Mouse (Mus musculus) retina, postnatal 1 day (tissue): Measurements from ENCODE around the gene Psmb9.

Experiments
- DNase-seq: peaks from one replicate; pipeline ENCODE4 v3.0.0-alpha.2; 2012

The Psmb9 gene

DNA sequence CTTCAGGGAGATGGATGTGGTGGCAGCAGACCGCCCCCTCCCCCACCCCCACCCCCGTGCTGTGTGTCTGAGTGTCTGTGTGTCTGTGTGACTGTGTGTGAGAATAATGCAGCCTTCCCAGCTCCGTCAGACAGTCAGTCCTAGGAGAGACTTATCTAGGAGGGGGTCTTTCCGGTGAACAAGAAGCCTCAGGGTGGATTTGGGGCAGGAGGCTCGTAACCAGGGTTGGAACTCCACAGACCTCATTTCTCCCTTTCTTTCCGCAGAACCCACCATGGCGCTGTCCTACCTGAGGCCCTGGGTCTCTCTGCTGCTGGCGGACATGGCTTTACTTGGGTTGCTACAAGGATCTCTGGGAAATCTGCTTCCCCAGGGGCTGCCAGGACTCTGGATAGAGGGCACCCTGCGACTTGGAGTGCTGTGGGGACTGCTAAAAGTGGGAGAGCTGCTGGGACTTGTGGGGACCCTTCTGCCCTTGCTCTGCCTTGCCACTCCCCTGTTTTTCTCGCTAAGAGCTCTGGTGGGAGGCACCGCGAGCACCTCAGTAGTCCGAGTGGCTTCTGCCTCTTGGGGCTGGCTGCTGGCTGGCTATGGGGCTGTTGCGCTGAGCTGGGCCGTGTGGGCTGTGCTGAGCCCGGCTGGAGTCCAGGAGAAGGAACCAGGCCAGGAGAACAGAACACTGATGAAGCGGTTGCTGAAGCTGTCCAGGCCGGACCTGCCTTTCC, 17.6 kb upstream of the Psmb9 start:
- DNase-seq, result no peak

DNA sequence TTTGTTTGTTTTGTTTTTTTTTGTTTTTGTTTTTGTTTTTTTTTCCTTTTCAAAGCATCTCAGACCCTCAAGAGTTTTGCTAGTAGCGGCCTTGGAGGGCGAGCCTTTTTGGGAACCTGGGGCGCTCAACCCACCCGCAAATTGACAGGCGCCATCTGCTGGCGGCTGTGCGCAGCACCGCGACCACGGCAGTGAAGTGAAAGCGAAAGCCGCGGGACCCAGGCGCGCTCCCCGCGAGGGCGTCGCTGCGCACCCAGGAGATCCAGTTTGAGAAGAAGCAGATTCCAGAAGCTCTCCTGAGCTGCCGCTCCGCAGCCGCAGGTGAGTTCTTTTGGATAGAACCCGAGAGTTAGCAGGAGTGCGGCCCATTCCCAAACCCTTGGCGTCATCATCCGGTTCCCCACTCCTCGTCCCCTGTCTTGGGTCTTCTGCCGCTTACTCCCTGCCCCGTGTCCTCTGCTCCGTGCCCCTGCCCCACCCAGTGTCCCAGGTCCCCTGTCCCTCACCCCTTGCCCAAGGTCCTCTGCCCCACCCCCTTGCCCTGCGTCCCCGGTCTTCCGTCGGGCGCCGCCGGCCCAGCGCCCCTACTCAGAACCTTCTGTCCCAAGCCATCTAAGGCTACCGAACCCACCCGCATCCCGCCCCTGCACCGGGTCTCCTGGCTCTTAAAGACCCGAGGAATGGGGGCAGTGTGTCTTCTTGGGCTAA, 16.9 kb upstream of the Psmb9 start:
- DNase-seq, result peak; percentile 87

DNA sequence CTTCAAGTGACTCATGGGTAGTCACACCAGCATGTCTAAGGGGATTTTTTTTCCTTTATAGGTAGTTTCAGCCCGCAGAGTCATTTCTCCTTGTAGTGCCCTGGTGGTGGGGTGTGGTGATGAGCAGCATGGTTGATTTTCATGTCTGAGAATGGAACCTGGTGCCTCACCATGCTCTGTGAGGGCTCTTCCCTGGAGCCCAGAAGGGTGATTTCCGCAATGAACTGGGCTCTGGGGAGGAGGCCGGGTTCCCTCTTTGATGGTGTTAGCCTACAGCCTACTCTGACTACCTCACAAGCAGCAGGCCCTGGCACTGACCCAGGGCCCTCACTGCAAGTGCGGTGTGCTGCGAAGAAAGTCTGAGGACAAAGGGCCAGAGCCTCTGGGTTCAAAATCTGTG, 15.9 kb upstream of the Psmb9 start, which contains the start of gene Tap2:
Gene Tap2, plus strand, starts transcription at position 84 of the 400 bp plus-strand sequence.
- DNase-seq, result no peak

DNA sequence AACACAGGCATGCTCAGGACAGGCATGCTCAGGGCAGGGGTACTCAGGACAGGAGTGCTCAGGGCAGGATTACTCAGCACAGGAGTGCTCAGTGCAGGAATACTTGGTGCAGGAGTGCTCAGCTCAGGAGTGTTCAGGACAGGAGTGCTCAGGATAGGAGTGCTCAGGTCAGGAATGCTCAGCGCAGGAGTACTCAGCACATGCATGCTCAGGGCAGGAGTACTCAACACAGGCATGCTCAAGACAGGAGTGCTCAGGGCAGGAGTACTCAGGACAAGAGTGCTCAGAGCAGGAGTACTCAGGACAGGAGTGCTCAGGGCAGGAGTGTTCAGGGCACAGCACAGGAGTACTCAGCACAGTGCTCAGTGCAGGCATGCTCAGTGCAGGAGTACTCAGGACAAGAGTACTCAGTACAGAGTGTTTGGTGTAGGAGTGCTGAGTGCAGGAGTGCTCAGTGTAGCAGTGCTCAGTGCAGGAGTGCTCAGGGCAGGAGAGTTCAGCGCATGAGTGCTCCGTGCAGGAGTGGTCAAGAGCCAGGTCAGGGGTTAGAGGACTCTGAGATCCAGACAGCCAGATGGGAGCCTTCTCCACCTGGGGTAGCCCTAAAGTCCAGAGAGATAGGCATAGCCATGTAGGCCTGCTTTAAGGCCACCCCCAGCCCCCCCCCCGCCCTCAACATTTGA, 15.3 kb upstream of the Psmb9 start:
- DNase-seq, result no peak

DNA sequence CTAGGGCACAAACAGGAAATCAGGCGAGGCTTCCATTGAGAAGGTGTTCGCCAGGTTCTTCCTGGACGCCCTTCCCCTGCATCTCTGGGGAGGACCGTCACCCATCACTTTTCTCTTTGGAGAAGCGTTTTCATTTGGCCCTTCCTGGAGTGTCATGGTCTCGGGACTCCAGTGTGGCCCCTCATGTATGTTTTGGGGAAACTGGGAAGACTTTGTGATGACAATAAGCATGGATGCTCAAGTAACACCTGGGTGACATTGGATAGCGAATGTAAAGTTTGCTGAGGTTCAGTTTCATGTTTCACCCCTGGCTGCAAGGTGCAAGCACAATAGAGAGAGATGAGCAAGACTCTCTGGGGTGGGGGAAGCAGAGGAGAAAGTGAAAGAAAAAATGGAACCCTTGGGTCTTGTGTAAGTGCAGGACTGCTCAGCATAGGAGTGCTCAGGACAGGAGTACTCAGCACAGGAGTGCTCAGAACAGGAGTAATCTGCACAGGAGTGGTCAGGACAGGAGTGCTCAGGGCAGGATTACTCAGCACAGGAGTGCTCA, 14.0 kb upstream of the Psmb9 start:
- DNase-seq, result no peak

DNA sequence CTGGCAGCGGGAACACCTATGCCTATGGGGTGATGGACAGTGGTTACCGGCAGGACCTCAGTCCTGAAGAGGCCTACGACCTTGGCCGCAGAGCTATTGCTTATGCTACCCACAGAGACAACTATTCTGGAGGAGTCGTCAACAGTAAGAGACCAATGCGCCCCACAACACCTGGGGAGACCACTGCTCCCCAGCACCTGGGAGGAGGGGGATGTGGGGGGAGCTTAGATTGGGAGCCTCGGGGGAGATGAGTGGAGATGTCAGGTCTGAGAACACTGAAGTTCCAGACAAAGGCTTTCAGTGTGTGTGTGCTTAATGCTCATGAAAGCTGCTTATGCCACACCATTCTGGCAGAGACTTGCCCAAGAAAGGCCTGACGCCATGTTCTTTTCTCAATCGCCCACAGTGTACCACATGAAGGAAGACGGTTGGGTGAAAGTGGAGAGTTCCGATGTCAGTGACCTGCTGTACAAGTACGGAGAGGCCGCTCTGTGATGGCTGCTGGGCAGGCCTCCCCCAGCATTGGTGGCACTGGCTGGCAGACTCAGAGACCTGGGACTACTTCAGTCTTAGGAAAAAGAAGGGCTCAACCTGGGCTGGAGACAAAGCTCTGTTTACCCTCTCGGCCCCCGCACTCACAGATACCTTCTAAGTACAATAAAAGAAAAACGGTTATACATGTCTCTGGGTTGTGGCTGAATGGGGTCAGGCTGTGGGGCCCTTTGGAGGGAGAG, 13.4 kb upstream of the Psmb9 start:
- no peak for DNase-seq

DNA sequence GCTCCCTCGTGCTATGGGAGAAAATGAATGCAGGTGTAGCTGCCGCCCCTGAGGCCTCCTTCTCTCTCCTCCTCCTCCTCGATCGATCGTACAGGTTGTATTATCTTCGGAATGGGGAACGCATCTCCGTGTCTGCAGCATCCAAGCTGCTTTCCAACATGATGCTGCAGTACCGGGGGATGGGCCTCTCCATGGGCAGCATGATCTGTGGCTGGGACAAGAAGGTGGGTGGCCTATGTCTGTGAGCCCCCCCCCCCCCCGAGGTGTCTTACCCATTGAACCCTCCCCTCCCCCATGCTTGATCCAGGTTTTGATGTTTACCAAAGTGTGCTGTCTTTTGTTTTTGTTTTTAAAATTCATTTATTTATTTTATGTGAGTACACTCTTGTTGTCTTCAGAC, 12.5 kb upstream of the Psmb9 start:
- DNase-seq, result no peak

DNA sequence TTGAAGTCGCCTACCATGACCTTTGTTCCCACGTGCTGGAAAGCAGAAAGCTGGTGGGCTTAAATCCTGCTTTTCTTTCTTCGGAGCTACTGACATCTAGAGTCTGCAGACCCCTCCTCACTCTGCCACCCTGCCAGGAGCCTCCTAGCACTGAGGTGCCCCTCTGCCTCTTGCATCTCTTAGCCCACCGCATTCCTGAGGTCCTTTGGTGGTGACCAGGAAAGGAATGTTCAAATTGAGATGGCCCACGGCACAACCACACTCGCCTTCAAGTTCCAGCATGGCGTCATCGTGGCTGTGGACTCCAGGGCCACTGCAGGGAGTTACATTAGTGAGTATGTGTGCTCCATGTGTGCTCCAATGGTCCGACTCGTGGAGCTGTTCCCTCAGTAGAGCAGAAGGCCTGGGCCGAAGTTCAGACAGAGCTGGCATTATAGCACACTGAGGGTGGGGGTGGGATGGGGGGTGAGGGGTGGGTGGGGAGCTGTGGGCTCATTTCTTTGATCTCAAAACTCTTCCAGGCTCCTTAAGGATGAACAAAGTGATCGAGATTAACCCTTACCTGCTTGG, 11.6 kb upstream of the Psmb9 start:
- DNase-seq, result no peak

DNA sequence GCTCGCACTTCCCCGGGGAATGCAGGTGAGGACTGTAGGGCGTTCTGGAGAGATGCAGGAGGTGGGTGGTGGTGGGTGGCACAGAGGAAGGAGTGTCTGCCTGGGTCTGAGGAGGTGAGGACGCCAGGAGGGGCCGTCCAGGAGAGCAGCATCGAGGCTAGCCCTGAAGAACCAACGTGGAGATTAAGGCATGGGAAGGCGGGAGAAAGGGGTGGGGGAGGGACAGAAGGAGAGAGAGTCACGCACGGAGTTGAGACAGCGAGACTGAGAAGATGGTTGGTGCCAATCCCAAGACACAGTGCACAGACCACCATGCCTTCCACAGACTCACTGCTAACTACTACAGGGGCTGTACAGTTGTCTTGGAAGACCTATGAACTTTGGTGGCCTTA, 11.0 kb upstream of the Psmb9 start:
- DNase-seq, result no peak

DNA sequence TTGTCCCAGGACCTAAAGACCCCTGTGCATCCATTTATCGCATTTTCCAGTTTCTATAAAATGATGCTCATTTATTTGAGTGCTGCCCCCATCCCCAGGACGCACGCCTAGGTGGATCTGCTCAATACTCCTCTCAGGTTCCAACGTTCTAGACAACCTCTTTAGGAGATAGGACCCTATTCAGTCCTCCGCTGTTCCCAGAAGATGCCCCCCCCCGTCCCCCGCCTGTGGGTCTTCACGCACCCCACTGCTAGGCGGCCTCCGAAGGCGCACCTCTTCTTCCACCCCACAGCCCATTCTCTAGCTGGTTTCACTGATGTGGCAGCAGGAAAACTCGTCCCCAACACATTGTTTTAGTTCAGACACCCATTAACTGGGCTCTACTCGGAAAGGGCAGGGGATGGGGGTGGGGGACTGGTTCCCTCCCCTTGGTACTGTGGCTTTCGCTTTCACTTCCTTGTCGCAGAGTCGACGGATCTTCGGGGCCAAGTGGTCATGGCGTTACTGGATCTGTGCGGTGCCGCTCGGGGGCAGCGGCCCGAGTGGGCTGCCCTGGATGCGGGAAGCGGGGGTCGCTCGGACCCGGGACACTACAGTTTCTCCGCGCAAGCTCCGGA, 10.4 kb upstream of the Psmb9 start:
- peak; percentile 38 for DNase-seq

DNA sequence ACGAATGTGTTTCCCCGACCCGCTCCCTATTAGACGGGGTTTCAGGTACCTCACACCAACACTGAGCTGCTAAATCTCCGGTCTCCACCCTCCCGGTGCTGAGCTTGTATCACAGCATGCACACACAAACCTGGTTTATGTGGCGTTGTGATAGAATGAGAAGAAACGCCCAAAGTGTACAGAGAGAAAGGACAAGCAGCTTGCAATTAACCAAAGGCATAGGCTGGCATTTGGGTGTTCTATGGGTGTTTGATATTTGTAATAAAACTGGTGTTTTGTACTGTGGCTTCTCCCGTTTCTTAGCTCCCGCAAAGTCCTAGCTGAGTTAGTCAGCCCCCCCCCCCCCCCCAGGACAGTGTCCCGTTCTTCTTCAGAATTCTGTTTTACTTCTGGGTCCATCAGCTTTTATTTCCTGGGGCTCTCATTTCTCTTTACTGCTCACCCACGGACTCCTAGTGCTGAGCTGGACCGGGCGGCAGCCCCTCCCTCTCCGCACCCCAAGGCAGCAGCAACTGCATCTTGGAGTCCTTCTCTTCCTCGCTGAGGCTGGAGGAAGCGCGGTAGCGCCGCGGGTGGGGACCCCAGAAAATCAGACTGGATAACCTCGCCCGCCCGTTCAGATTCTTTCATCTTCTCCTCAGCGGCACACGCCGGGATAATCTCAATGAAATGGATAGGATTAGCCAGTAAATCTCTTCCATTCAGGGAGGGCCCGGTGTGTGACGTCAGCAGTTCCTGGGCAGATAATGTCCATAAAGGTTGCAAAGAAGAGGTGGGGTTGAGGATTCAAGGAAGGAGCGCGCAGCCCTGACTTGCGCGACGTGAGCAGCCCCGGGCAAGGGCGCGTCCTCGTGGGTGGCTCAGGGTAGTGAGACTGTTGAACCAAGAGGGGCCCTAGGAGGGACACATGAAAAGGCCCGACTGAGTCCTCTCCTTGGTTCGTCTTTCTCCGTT, 9.7 kb upstream of the Psmb9 start, which contains the start of gene Psmb8:
Gene Psmb8, plus strand, starts transcription at position 781 of the 954 bp plus-strand sequence.
- peak; percentile 91 for DNase-seq

DNA sequence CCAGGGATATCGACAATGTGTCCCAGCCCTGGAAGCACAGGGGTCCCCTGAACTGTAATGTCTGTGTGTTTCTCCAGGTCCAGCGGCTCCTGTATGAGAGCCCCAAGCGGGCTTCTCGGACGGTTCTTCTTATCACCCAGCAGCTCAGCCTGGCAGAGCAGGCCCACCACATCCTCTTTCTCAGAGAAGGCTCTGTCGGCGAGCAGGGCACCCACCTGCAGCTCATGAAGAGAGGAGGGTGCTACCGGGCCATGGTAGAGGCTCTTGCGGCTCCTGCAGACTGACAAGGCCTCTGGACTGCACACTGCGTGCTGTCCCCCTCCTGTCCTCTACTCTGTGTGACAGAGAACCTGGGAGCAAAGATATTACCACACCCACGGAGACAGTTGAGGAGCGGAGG, 8.9 kb upstream of the Psmb9 start:
- DNase-seq, result no peak

DNA sequence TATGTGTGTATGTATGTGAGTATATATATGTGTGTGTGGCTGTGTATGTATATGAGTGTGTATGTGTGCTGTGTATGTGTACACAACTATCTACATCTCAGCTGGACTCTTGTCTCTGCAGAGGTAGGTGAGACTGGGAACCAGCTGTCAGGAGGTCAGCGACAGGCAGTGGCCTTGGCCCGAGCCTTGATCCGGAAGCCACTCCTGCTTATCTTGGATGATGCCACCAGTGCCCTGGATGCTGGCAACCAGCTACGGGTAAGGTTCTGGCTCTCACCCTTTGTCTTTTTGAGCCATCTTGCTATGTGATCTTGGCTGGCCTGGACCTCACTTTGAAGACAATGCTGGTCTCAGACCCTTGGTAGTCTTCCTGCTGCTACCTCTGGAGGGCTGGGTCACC, 7.2 kb upstream of the Psmb9 start:
- DNase-seq, result no peak

DNA sequence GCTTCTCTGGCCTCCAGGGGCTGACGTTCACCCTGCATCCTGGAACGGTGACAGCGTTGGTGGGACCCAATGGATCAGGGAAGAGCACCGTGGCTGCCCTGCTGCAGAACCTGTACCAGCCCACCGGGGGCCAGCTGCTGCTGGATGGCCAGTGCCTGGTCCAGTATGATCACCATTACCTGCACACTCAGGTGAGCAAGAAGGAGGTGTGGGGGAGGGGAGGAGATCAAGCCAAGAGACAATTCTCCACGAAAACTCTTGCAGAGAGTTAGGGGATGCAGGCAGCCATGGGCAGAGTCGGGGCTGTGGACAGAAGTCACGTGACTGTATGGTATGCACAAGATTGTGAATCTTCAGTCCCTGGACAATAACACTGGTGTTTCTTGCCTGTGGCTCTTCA, 5.9 kb upstream of the Psmb9 start:
- no peak for DNase-seq

DNA sequence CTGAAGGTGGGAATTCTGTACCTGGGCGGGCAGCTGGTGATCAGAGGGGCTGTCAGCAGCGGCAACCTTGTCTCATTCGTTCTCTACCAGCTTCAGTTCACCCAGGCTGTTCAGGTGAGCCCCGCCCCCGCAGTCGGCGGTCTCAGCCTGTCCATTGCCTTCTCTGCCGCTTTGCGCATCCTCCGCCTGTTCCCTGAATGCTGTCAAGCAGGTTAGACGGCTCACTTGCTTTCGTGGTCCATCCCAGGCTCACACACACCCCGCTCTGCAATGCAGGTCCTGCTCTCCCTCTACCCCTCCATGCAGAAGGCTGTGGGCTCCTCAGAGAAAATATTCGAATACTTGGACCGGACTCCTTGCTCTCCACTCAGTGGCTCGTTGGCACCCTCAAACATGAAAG, 5.3 kb upstream of the Psmb9 start:
- no peak for DNase-seq

DNA sequence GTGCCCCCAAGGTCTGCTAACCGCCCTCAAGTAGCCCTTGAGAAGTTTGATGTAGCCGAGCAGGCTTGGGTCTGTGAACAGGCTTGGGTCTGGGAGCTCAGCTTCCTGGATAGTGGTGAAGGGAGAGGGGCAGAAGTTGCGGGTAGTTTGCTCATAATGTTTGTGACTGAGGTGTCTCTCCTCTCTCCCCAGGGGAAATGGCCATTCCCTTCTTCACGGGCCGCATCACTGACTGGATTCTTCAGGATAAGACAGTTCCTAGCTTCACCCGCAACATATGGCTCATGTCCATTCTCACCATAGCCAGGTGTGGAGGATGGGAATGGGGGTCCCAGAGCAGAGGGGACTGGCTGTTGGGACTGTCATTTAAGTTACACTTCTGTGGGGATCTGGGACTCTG, 1.4 kb upstream of the Psmb9 start:
- no peak for DNase-seq

DNA sequence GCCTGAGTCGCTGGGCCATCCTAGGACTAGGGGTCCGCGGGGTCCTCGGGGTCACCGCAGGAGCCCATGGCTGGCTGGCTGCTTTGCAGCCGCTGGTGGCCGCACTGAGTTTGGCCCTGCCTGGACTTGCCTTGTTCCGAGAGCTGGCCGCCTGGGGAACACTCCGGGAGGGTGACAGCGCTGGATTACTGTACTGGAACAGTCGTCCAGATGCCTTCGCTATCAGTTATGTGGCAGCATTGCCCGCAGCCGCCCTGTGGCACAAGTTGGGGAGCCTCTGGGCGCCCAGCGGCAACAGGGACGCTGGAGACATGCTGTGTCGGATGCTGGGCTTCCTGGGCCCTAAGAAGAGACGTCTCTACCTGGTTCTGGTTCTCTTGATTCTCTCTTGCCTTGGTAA, 446 bp upstream of the Psmb9 start:
- DNase-seq, result no peak

DNA sequence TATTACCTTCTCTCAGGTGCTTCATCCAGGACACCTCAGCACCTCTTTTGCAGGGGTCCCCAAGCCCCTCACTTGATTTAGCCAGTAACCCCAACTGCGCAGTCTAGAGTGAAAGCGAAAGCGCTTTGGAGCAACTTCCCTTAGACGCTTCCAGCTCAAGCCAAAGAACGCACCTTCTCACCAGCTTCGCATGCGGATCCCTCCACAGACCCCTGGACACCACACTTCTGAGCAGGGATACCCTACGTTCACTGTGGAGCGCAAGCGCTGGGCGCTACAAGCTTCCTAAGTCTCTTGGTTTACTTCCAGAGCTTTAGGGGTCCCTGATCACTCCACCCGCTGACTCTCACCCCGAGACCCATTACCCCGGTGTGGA, 691 bp downstream of the Psmb9 start:
- no peak for DNase-seq

DNA sequence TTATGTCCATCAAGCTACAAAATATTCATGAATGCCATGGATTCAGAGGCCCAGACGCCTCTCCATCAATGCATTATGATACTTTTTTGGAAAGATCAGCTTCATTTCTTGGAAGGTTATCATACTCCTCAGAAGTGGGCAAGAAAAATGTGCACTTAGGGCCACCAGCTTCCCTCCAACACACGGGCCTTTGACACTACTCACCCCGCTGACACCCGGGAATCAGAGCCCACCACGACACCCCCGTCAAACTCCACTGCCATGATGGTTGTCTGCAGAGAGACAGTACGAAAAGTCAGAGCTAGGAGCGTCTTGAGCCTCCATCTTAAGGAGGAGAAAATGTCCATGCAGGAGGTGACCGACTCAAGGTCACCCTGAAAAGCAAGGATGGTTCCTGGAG, 2.0 kb downstream of the Psmb9 start:
- no peak for DNase-seq

DNA sequence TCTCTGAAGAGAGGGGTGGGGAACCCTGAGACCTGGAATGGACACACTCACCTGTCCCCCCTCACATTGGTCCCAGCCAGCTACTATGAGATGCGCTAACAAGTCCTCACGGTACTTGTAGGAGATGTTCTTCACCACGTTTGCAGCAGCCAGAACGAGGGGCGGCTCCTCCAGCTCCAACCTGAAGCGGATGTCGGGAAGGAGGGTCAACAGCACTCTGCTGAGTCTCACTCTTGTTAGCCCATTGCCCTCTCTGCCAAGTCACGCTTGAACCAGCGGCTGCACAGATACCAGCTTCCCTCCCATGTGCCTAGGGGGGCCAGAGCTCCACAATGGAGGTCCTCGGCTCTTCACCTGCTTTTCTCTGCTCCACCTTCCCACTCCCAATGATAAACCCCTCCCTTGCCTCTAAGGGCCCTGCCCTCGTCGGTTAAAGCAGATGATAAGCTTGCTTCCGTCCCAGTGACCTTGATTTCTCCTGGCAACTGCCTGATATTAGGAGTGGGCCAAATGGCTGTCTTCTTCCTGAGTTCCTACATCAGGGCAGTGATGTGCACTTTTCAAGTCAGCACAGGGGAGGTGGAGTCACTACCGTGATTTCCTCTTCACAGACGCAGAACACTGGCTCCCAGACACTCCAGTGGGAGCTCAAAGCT, 3.9 kb downstream of the Psmb9 start:
- DNase-seq, result no peak
